Mouse (Mus musculus) left cerebral cortex, adult 11 months (tissue): ENCODE measurements at regions not wholly inside any gene's neighbourhood (a gene's known extent, or its start where the extent isn't known, plus 50 kb on each side); places are given as distances from the start of the nearest gene placed in this dataset.

Source experiments
- DNase-seq: peaks from one replicate; pipeline ENCODE4 v3.0.0; 2022; ENCODE audit warnings: low spot score

GRCm38 (mm10) chr6:111621684-111622480 is 651.7 kb upstream of the Lmcd1 start:
- DNase-seq, result no peak

GRCm38 (mm10) chr6:111622481-111623139 is 650.9 kb upstream of the Lmcd1 start:
- DNase-seq, result no peak

GRCm38 (mm10) chr6:111623140-111623497 is 650.4 kb upstream of the Lmcd1 start:
- DNase-seq, result no peak

GRCm38 (mm10) chr6:111625501-111625900 is 648.1 kb upstream of the Lmcd1 start:
- no peak for DNase-seq

GRCm38 (mm10) chr6:111652736-111653135 is 620.8 kb upstream of the Lmcd1 start:
- DNase-seq, result no peak

- peak; percentile 2 for DNase-seq
Observed at GRCm38 (mm10) chr6:111659957-111660356, 613.6 kb upstream of the Lmcd1 start.

GRCm38 (mm10) chr6:111664603-111665002 is 609.0 kb upstream of the Lmcd1 start:
- DNase-seq, result peak; percentile 5

GRCm38 (mm10) chr6:111684911-111685310 is 588.6 kb upstream of the Lmcd1 start:
- DNase-seq, result no peak

- no peak for DNase-seq
Observed at GRCm38 (mm10) chr6:111702864-111703263, 570.7 kb upstream of the Lmcd1 start.

- no peak for DNase-seq
Observed at GRCm38 (mm10) chr6:111708277-111708676, 565.3 kb upstream of the Lmcd1 start.

GRCm38 (mm10) chr6:111725969-111726368 is 547.6 kb upstream of the Lmcd1 start:
- no peak for DNase-seq

- no peak for DNase-seq
Observed at GRCm38 (mm10) chr6:111730381-111730780, 543.2 kb upstream of the Lmcd1 start.

GRCm38 (mm10) chr6:111733926-111734325 is 539.6 kb upstream of the Lmcd1 start:
- DNase-seq, result no peak

- DNase-seq, result no peak
Observed at GRCm38 (mm10) chr6:111738983-111739382, 534.6 kb upstream of the Lmcd1 start.

- DNase-seq, result no peak
Observed at GRCm38 (mm10) chr6:111781710-111782481, 491.7 kb upstream of the Lmcd1 start.

GRCm38 (mm10) chr6:111808611-111809010 is 464.9 kb upstream of the Lmcd1 start:
- DNase-seq, result no peak

- DNase-seq, result no peak
Observed at GRCm38 (mm10) chr6:111813982-111814603, 459.5 kb upstream of the Lmcd1 start.

GRCm38 (mm10) chr6:111815150-111815549 is 458.4 kb upstream of the Lmcd1 start:
- DNase-seq, result no peak

GRCm38 (mm10) chr6:111820265-111820664 is 453.3 kb upstream of the Lmcd1 start:
- DNase-seq, result no peak

GRCm38 (mm10) chr6:111844321-111844835 is 429.2 kb upstream of the Lmcd1 start:
- DNase-seq, result no peak

- DNase-seq, result no peak
Observed at GRCm38 (mm10) chr6:111866101-111866598, 407.4 kb upstream of the Lmcd1 start.

- no peak for DNase-seq
Observed at GRCm38 (mm10) chr6:111882557-111882956, 391.0 kb upstream of the Lmcd1 start.
